Mouse (Mus musculus) gastrocnemius, postnatal 14 days (tissue): ENCODE measurements around the gene Gm10392. TPM values are rescaled to one million over a fixed set of nuclear protein-coding genes. Genes with fewer than 3 reads are reported as not detected.

ENCODE experiments used
- DNase-seq: peaks from one replicate; pipeline ENCODE4 v3.0.0; 2021; ENCODE audit warnings: mixed read lengths
- intact Hi-C: fragments of 180-260 bp; cut with DNase I; formaldehyde crosslinking; loops from one replicate; pipeline ENCODE4 v1.15.1; 2025; ENCODE audit warnings: low total_unique reads
- total RNA-seq, 2 experiments: library from RNA; stranded (reverse); gene quantifications; 2 replicates each; pipeline ENCODE4 v1.2.3; 2021

Gm10392 gene
- total RNA-seq, 2 experiments from 2014 or later, result not detected

DNA sequence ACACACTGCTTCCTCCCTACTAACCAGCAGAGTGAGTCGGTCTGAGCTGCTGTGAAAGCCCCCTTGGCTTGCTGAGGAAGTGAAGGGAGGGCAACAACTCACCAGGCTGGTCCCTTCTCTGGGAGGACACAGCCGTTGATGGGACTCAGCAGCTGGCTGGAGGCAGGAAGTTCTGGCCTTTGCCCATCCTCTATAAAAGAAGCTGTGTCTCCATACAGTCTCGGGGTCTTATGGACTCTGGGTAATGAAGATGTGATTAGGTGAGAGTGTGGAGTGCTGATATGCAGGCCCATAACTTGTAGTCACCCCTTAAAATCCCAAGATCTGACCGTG, 24.7 kb downstream of the Gm10392 start:
- no peak for DNase-seq
- intact Hi-C loops, result no loop called here

- intact Hi-C loops, result no loop called here
- peak; percentile 58 for DNase-seq
Measured at GRCm38 (mm10) chr11:77493512-77494343, 25.3 kb downstream of the Gm10392 start, which contains the start of gene Git1. Gene Git1, plus strand, starts transcription at chr11:77493562.

GRCm38 (mm10) chr11:77492911-77493332, 26.1 kb downstream of the Gm10392 start:
- intact Hi-C loops, result no loop called here
- DNase-seq, result peak; percentile 96

DNA sequence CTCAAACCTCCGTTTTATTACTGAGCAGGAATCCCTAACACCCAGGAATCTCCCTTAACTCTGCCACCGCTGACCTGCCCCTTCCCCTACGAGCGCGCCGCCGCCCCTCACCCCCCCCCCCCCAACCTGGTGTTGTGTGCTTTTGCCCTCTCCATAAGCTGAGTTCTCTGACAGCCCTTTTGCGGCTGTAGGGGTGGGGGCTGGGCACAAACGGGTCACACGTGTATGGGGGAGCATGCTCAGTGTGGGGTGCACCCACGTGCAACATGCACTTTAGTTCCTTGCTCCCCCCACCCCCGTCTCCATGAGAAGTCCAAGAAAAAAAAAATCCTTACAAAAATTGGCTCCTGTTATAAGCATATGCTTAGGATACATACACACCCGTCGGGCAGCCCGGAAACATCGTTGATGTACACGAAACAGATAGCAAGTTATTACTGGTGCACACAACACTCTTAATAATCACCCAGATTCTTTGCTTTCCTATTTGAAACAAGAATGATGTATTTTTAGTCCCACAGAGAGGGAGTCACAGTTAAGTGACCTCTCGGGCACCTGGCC, 26.6 kb downstream of the Gm10392 start:
- intact Hi-C loops, result no loop called here
- no peak for DNase-seq

GRCm38 (mm10) chr11:77491502-77492291, 27.3 kb downstream of the Gm10392 start:
- intact Hi-C loops, result no loop called here
- peak; percentile 79 for DNase-seq

GRCm38 (mm10) chr11:77491123-77491501, 27.9 kb downstream of the Gm10392 start:
- DNase-seq, result peak; percentile 92
- intact Hi-C loops, result no loop called here

- intact Hi-C loops, result no loop called here
- DNase-seq, result no peak
Measured at GRCm38 (mm10) chr11:77490451-77490850, 28.5 kb downstream of the Gm10392 start.

DNA sequence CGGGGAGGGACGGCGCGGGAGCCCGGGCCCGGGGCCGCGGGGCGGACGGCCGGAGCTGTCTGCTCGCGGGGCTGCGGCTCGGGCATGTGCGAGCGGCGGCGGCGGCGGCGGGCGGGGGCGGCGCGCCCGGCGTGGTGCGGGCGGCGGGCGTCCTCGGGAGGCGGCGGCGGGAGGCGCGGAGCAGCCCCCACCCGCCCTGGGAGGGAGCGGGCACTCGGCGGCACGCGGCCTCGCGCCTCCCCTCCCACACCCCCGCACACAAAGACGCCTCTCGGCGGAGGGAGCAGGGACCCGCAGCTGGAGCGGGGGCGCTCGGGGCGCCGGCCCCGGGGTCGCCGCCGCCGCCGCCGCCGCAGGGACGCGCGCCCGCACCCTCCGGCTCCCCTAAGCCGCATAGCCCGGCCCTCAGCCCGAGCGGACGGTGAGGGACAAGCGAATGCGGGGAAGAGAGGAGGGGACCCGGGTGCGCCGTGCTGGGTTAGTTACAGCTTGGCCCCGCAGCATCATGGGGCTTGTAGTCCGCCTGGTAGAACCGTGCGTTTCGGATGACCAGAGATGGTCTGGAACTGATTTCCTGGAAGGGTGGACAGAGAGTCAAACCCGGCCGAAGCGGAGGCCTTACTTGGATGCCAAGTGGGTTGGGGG, 29.3 kb downstream of the Gm10392 start, which contains the start of gene Ankrd13b:
Gene Ankrd13b, minus strand, starts transcription at position 88 of the 645 bp plus-strand sequence.
- intact Hi-C loops, result no loop called here
- peak; percentile 83 for DNase-seq

DNA sequence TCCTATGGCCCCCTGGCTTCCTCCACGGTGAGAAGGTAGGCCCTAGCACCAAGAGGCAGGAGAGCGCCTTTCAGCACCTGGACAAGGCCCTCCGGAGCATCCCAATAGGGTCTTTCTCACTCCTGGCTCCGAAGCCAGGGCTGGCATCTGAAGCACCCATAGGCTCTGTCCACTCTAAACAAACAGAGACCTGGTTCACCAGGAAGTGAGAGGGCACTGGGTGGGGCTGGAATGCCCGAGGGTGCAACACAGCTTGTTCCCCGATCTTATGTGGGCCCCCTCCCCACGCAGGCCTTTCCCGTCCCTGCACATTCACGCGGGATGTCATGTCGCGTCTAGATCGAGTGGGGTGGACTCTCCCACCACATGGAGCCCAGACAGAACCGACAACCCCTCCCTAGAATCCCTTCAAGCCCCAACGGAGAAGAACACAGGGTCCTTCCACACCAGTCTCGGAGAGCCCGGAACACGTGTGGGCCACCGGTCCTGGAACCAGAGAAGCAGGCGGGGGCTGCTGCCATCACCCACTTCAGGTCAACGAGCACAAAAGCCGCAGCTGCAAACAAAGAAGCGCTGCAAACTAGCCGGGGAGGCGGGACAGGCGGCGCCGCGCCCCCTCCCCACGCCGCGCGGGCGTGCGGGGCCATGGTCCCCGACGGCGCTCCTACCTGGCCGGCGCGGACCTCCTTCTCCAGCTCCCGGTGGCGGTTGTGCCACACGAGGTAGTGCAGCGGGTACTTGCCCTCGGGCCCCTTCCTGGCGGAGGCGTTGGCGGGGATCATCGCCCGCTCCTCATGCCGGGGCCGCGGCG, 30.0 kb downstream of the Gm10392 start:
- intact Hi-C loops, result no loop called here
- DNase-seq, result peak; percentile 23

DNA sequence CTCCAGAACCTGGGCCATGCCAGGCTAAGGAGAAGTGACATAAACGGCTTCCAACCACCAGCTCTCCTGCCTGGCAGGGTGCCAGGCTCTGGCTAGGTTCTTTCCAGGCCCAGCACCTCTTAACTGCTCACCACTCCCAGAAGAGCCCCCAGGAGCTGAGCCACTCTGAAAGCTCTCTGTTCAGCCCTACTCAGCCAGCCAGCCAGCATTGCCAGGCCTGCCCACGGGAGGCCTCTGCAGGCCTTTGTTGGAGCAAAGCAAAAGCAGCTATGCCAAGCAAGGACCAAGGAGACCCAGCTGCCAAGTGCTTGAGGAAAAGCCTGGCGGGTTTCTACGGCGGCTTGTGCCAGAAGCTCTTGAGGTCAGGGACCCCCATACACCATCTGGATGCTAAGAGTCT, 32.2 kb downstream of the Gm10392 start:
- DNase-seq, result no peak
- intact Hi-C loops, result no loop called here

DNA sequence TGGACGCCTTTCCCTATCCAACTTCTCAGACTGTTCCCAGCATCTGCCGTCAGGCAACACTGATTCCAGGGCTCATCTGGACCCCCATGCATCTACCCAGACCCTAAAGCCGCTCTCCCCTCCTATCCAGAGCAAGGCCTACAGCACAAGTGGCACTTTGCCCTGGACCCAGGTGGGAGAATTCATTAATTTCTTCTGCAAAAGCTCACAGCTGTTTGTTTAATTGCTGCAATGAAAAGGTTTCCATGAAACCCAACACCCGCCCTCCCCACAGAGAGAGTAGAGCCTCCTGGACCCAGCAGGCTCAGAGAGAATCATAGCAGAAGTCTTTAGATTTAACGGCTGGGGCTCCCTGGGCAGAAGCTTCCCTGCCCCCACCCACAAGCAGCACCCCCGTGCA, 33.8 kb downstream of the Gm10392 start:
- intact Hi-C loops, result no loop called here
- no peak for DNase-seq

GRCm38 (mm10) chr11:77483510-77484255, 35.3 kb downstream of the Gm10392 start:
- no peak for DNase-seq
- intact Hi-C loops, result no loop called here

GRCm38 (mm10) chr11:77483043-77483442, 36.0 kb downstream of the Gm10392 start:
- intact Hi-C loops, result no loop called here
- DNase-seq, result no peak

DNA sequence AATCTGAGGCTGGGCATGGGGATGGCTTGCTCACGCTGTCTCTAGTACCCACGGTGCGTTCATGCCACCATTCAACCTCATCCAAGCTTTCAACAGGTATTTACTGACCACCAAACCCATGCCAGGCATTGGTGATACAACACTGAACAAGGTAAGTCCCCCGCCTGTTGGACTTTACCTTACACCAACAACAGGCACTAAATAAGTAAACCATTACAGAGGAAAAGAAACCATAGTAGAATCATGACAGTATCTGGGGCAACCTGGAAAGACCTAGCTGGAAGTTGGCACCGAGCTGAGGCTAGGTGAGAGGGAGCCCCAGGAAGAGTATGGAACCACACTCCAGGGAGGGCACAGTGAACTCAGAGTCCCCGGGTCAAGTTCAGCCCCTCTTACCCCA, 42.1 kb downstream of the Gm10392 start:
- DNase-seq, result no peak
- intact Hi-C loops, result no loop called here

- intact Hi-C loops, result no loop called here
- DNase-seq, result no peak
Measured at GRCm38 (mm10) chr11:77476216-77476615, 42.8 kb downstream of the Gm10392 start.

GRCm38 (mm10) chr11:77472775-77473174, 46.2 kb downstream of the Gm10392 start:
- intact Hi-C loops, result no loop called here

GRCm38 (mm10) chr11:77471407-77471806, 47.6 kb downstream of the Gm10392 start:
- DNase-seq, result no peak
- intact Hi-C loops, result no loop called here

More at GRCm38 (mm10) chr11:77472775-77473174, 46.2 kb downstream of the Gm10392 start:
- DNase-seq, result no peak

DNA sequence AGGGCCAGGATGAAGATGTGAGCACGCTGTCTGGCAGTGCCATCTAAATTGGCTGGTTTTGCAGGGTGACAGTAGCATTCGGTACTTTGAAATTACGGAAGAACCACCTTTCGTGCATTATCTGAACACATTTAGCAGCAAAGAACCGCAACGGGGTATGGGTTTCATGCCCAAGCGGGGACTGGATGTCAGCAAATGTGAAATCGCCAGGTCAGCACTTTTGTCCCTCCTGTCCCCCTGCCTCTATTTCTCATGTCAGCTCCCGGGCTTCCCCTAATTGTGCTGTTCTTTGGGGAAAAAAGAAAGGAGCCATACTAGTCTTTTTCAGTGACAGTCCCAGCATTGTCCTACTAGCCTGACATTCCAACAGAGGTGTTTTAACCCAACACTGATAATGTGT, 50.6 kb downstream of the Gm10392 start:
- intact Hi-C loops, result no loop called here
- DNase-seq, result no peak
